Mouse (Mus musculus): Measurements from ENCODE around the gene Tdpoz4. TPM values are rescaled to one million over a fixed set of nuclear protein-coding genes. Genes with fewer than 3 reads are reported as not detected.
"Not testable (repeated sequence)": the region's sequence is repeated elsewhere in the genome, so short reads cannot be mapped to it uniquely, and the experiment has no call there.

Gene Tdpoz4
- not detected for total RNA-seq (2021)
- long read RNA-seq, experiment 1 = 0 reads
- long read RNA-seq, experiment 2 = 0 reads

DNA sequence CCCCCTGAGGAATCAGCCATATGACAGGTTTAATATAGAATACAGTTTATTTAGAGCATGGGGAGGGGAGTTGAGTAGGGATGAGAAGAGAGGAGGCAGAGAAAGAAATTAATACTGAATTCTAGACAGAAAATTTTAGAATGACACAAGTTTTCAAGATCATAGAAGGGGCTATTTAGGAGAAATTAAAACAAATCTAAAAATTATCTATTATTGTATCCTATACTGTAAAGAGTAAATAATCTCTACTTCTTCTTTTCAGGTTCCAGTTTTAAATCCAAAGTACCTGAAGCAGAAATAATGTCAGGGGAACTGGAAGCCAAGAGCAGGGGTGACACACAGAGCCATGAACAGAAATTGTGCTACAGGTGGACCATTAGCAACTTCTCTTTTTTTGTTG is at the start of gene Tdpoz4:
Gene Tdpoz4 (plus strand): TSS at position 301 of the 400 bp plus-strand sequence.
- DNase-seq (ENCODE audit: low spot score in 2 of 2) = not testable (repeated sequence)

DNA sequence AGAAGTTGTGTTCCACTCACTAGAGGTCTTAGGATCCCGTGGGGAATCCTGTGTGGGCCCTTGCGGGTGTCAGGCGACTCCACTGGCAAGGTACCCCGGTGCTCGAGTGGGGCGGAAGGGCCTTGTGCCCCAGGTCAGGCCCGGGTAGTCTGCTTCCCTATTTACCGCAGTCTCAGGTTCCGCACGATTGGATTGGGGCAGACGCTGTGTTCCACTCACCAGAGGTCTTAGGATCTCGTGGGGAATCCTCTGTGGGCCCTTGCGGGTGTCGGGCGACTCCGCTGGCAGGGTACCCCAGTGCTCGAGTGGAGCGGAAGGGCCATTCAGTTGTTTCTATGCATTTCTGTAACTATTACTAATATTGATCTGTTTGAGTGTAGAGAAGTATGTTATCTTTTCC is 42.2 kb upstream of the Tdpoz4 start:
- not testable (repeated sequence) for DNase-seq (ENCODE audit: low spot score in 2 of 2)

DNA sequence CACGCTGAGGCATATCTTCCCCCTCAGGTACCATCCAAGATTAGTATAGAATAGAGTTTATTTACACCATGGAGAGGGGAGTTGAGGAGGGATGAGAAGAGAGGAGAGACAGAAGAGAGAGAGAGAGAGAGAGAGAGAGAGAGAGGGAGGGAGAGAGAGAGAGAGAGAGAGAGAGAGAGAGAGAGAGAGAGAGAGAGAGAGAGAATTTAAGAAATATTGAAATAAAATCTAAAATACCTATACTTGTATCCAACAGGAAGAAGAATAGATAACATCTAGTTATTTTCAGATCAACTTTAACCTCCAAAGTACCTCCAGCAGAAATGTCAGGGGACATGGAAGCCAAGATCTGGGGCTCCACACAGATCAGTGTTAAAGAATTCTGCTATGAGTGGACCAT is 23.5 kb upstream of the Tdpoz4 start, which contains the start of gene Gm5773:
Gene Gm5773 (plus strand): TSS at position 301 of the 400 bp plus-strand sequence.
- not testable (repeated sequence) for DNase-seq (ENCODE audit: low spot score in 2 of 2)

DNA sequence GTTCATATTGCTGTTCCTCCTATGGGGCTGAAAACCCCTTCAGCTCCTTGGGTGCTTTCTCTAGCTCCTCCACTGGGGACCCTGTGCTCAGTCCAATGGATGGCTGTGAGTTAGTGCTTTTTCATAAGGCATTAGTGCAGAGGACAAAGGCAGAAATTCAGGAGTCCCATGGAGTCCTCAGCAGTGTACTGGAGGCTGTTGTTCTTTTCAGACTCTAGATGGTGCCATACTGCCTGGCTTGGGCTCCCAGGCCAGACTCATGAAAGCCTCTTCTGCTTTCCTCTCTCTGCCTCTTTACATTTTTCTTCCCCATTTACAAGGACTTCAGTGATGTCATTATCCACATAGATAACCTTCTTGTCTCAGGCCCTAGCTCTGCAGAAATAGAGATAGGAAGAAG is 17.1 kb downstream of the Tdpoz4 start:
- DNase-seq (ENCODE audit: low spot score in 2 of 2) = not testable (repeated sequence)

DNA sequence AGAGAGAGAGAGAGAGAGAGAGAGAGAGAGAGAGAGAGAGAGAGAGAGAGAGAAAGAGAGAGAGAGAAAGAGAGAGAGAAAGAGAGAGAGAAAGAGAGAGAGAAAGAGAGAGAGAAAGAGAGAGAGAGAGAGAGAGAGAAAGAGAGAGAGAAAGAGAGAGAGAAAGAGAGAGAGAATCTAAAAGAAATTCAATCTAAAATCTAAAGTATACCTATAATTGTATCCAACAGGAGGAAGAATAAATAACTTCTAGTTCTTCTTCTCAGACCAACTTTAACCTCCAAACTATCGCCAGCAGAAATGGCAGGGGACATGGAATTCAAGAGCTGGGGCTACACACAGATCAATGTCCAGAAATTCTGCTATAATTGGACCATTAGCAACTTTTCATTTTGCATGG is 29.5 kb downstream of the Tdpoz4 start, which contains the start of gene Tdpoz3:
Gene Tdpoz3 (plus strand): TSS at position 301 of the 400 bp plus-strand sequence.
- not testable (repeated sequence) for DNase-seq (ENCODE audit: low spot score in 2 of 2)

Other genes starting within 250 kb of the Tdpoz4 start
- gene S100a10, start 241.3 kb upstream of the Tdpoz4 start, total RNA-seq (2021) = 100 to 1,000 TPM; 198 to 205 TPM
- gene Tdpoz2, start 143.7 kb upstream of the Tdpoz4 start, total RNA-seq (2021) = 1 to 10 TPM; 1.5 to 1.9 TPM
- gene Tdpoz1, start 120.1 kb upstream of the Tdpoz4 start, total RNA-seq (2021) = not detected
- gene Gm37596, start 103.3 kb upstream of the Tdpoz4 start, total RNA-seq (2021) = not detected
- gene Gm5773, start 23.4 kb upstream of the Tdpoz4 start, total RNA-seq (2021) = not detected
- not detected for gene Tdpoz3, start 29.6 kb downstream of the Tdpoz4 start, total RNA-seq (2021)
- gene Gm9117, start 147.1 kb downstream of the Tdpoz4 start, total RNA-seq (2021) = not detected
- not detected for gene Tdpoz5, start 164.9 kb downstream of the Tdpoz4 start, total RNA-seq (2021)

All from adrenal gland, postnatal 4 days (tissue).